Mouse (Mus musculus) small intestine, adult 2 months (tissue): ENCODE results near the gene Tnik. TPM values are rescaled to one million over a fixed set of nuclear protein-coding genes. Genes with fewer than 3 reads are reported as not detected.

Experiments used
- H3K27ac ChIP-seq: fragments of 200-500 bp; 2 replicates; pipeline ENCODE4 v1.5.1; 2012; ENCODE audit warnings: low read depth, low read length, control low read depth, inconsistent platforms; ENCODE audit not compliant: insufficient read depth
- H3K27me3 ChIP-seq: fragments of 200-500 bp; 2 replicates; pipeline ENCODE4 v1.6.1; 2012; ENCODE audit warnings: mild to moderate bottlenecking, moderate library complexity, low read length, inconsistent platforms; ENCODE audit not compliant: control insufficient read depth, insufficient read depth
- H3K36me3 ChIP-seq: fragments of 200-500 bp; 2 replicates; pipeline ENCODE4 v1.6.1; 2012; ENCODE audit warnings: mild to moderate bottlenecking, low read length, control low read depth, inconsistent platforms; ENCODE audit not compliant: control insufficient read depth, insufficient read depth
- H3K4me1 ChIP-seq: fragments of 200-500 bp; 2 replicates; pipeline ENCODE4 v1.6.1; 2012; ENCODE audit warnings: low read length, inconsistent platforms, mixed read lengths; ENCODE audit not compliant: control insufficient read depth, insufficient read depth, insufficient read length
- H3K4me3 ChIP-seq: fragments of 200-500 bp; 2 replicates; pipeline ENCODE4 v1.5.1; 2012; ENCODE audit warnings: low read depth, mild to moderate bottlenecking, control low read depth, inconsistent platforms, low read length, moderate library complexity
- CTCF ChIP-seq: fragments of 200-500 bp; IDR thresholded peaks from 2 replicates; pipeline ENCODE4 v1.5.1; 2012; ENCODE audit warnings: low read depth, mild to moderate bottlenecking, control low read depth, inconsistent platforms, low read length, moderate library complexity, mixed read lengths; ENCODE audit not compliant: insufficient replicate concordance, insufficient read length; ENCODE audit errors: extremely low read depth
- POLR2A ChIP-seq: fragments of 200-500 bp; IDR thresholded peaks from 2 replicates; pipeline ENCODE4 v1.6.1; 2012; ENCODE audit warnings: low read depth, mild to moderate bottlenecking, control low read depth, inconsistent platforms, low read length, moderate library complexity
- WGBS: fragments of 180-500 bp; shearing (Covaris S2); methylation state at CpG from one replicate; pipeline ENCODE4 v1.1.7; 2018; 5-methylcytosine and 5-hydroxymethylcytosine counted together
- polyA plus RNA-seq: library from polyadenylated mRNA; depleted of rRNA; stranded (reverse); fragments of >200 nt; gene quantifications from 2 replicates; pipeline ENCODE4 v1.2.3, GENCODE M21; 2012

The Tnik gene
- polyA plus RNA-seq, 1 experiment = 10.8 TPM

- H3K27ac ChIP-seq = no peak overlapping the region
- H3K4me1 ChIP-seq = peaks cover 2% of the 10 kb centered on the region; the same call in 1 of the 2 replicates
- no peak for TF ChIP-seq CTCF
- TF ChIP-seq POLR2A = no peak
- H3K4me3 ChIP-seq = no peak overlapping the region
- H3K27me3 ChIP-seq = no peaks in the 10 kb centered on the region
- 82% methylated on average over 5 of the region's 5 CpGs for WGBS
- no peaks in the 10 kb centered on the region for H3K36me3 ChIP-seq
Observed at GRCm38 (mm10) chr3:28437429-28437828, 174.4 kb downstream of the Tnik start.

- Histone ChIP-seq H3K27me3 (no peaks in the 10 kb centered on the region), H3K4me3 (no peak overlapping the region), H3K36me3 (no peaks in the 10 kb centered on the region), H3K27ac (no peak overlapping the region), H3K4me1 (peaks cover 2% of the 10 kb centered on the region; the same call in 1 of the 2 replicates)
- TF ChIP-seq POLR2A (no peak), CTCF (no peak)
- 57% methylated on average over 4 of the region's 4 CpGs for WGBS
Observed at GRCm38 (mm10) chr3:28441545-28441944, 178.5 kb downstream of the Tnik start.

GRCm38 (mm10) chr3:28442116-28442515 is 179.1 kb downstream of the Tnik start:
- H3K36me3 ChIP-seq = no peaks in the 10 kb centered on the region
- H3K4me1 ChIP-seq = peaks cover 2% of the 10 kb centered on the region; the same call in 1 of the 2 replicates
- TF ChIP-seq CTCF (no peak), POLR2A (no peak)
- no peak overlapping the region for H3K27ac ChIP-seq
- H3K27me3 ChIP-seq = no peaks in the 10 kb centered on the region
- H3K4me3 ChIP-seq = no peak overlapping the region
- 87% methylated on average over 4 of the region's 4 CpGs for WGBS

- Histone ChIP-seq H3K27ac (no peak overlapping the region), H3K4me1 (no peaks in the 10 kb centered on the region), H3K4me3 (no peak overlapping the region), H3K27me3 (no peaks in the 10 kb centered on the region), H3K36me3 (no peaks in the 10 kb centered on the region)
- WGBS = 82% methylated on average over 4 of the region's 4 CpGs
- TF ChIP-seq CTCF (no peak), POLR2A (no peak)
Observed at GRCm38 (mm10) chr3:28447950-28448349, 184.9 kb downstream of the Tnik start.

GRCm38 (mm10) chr3:28453458-28453857 is 190.4 kb downstream of the Tnik start:
- no peaks in the 10 kb centered on the region for H3K4me1 ChIP-seq
- 94% methylated on average over 3 of the region's 3 CpGs for WGBS
- H3K27ac ChIP-seq = no peak overlapping the region

GRCm38 (mm10) chr3:28456842-28457241 is 193.8 kb downstream of the Tnik start:
- H3K36me3 ChIP-seq = no peaks in the 10 kb centered on the region
- 88% methylated on average over 8 of the region's 8 CpGs for WGBS
- no peaks in the 10 kb centered on the region for H3K27me3 ChIP-seq
- H3K4me1 ChIP-seq = no peaks in the 10 kb centered on the region
- TF ChIP-seq CTCF = no peak
- no peak for TF ChIP-seq POLR2A
- no peak overlapping the region for H3K27ac ChIP-seq
- H3K4me3 ChIP-seq = no peak overlapping the region

More at GRCm38 (mm10) chr3:28453458-28453857, 190.4 kb downstream of the Tnik start:
- Histone ChIP-seq H3K4me3 (no peak overlapping the region), H3K27me3 (no peaks in the 10 kb centered on the region), H3K36me3 (no peaks in the 10 kb centered on the region)
- TF ChIP-seq CTCF (no peak), POLR2A (no peak)

- H3K27me3 ChIP-seq = no peaks in the 10 kb centered on the region
- WGBS = 87% methylated on average over 2 of the region's 2 CpGs
- H3K4me1 ChIP-seq = no peaks in the 10 kb centered on the region
- H3K4me3 ChIP-seq = no peak overlapping the region
- H3K27ac ChIP-seq = no peak overlapping the region
- TF ChIP-seq POLR2A (no peak), CTCF (no peak)
- no peaks in the 10 kb centered on the region for H3K36me3 ChIP-seq
Observed at GRCm38 (mm10) chr3:28457517-28457916, 194.5 kb downstream of the Tnik start.
